Mouse (Mus musculus) heart, embryonic 12.5 days (tissue): ENCODE data around the gene Rxra. TPM values are rescaled to one million over a fixed set of nuclear protein-coding genes. Genes with fewer than 3 reads are reported as not detected.

Experiments used
- ATAC-seq: fragments of 200-750 bp; cut with Nextera tagmentation; 2 replicates; pipeline ENCODE4 v1.8.0; 2017; ENCODE audit warnings: moderate TSS enrichment, moderate library complexity; ENCODE audit not compliant: insufficient number of reproducible peaks, low FRiP score
- H3K27ac ChIP-seq: fragments of 300-500 bp; sonication (generic); 2 replicates; pipeline ENCODE4 v1.5.1; 2016; ENCODE audit warnings: mild to moderate bottlenecking, moderate library complexity; ENCODE audit not compliant: poor library complexity, severe bottlenecking
- H3K27me3 ChIP-seq: fragments of 300-500 bp; sonication (generic); replicated peaks from 2 replicates; pipeline ENCODE4 v1.6.1; 2016; ENCODE audit warnings: mild to moderate bottlenecking, moderate library complexity
- H3K36me3 ChIP-seq: fragments of 300-500 bp; sonication (generic); 2 replicates; pipeline ENCODE4 v1.6.1; 2016; ENCODE audit warnings: mild to moderate bottlenecking, moderate library complexity
- H3K4me1 ChIP-seq: fragments of 300-500 bp; sonication (generic); replicated peaks from 2 replicates; pipeline ENCODE4 v1.6.1; 2016; ENCODE audit warnings: mild to moderate bottlenecking
- H3K4me2 ChIP-seq: fragments of 300-500 bp; sonication (generic); 2 replicates; pipeline ENCODE4 v1.6.1; 2016; ENCODE audit warnings: mild to moderate bottlenecking, moderate library complexity
- H3K4me3 ChIP-seq: fragments of 300-500 bp; sonication (generic); 2 replicates; pipeline ENCODE4 v1.5.1; 2016; ENCODE audit warnings: mild to moderate bottlenecking
- H3K9ac ChIP-seq: fragments of 300-500 bp; sonication (generic); 2 replicates; pipeline ENCODE4 v1.6.1; 2016; ENCODE audit warnings: mild to moderate bottlenecking, moderate library complexity
- H3K9me3 ChIP-seq: fragments of 300-500 bp; sonication (generic); replicated peaks from 2 replicates; pipeline ENCODE4 v1.6.1; 2016; ENCODE audit warnings: mild to moderate bottlenecking, moderate library complexity
- WGBS: fragments of 180-500 bp; shearing (Covaris S2); methylation state at CpG from one replicate; pipeline ENCODE4 v1.1.7; 2016; 5-methylcytosine and 5-hydroxymethylcytosine counted together
- polyA plus RNA-seq: library from polyadenylated mRNA; unstranded; fragments of >200 nt; fragmentation: Nextera tagmentation; extraction: Ambion mirVana; gene quantifications from 2 replicates; pipeline ENCODE4 v1.2.1, GENCODE M21; 2016

Rxra gene
- polyA plus RNA-seq, 1 experiment from 2014 or later, result 7.8 TPM

DNA sequence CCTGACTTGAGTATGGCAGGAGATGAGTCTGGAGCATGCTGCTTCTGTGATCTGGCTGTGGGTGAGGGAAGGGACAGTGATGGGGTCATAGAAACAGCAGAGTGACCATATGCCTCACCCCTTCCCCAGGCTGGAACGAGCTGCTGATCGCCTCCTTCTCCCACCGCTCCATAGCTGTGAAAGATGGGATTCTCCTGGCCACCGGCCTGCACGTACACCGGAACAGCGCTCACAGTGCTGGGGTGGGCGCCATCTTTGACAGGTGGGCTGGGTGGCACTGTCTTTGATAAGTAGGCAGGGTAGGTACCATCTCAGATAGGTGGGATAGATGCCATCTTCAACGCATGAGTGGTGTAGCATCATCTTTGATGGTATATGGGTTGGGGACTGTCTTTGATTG, 77.9 kb downstream of the Rxra start:
- Histone ChIP-seq H3K4me2 (no peak overlapping the region), H3K36me3 (peaks cover 60% of the 10 kb centered on the region), H3K27me3 (peaks cover 36% of the 10 kb centered on the region), H3K4me1 (peaks cover 80% of the 10 kb centered on the region), H3K27ac (no peak overlapping the region), H3K4me3 (no peak overlapping the region), H3K9ac (no peak overlapping the region), H3K9me3 (no peaks in the 10 kb centered on the region)
- no peak for ATAC-seq
- WGBS, result 92% methylated on average over 9 of the region's 9 CpGs

GRCm38 (mm10) chr2:27755986-27756641, 79.9 kb downstream of the Rxra start:
- Histone ChIP-seq H3K9ac (no peak overlapping the region), H3K4me2 (no peak overlapping the region), H3K27ac (no peak overlapping the region), H3K4me1 (peaks cover 71% of the 10 kb centered on the region), H3K27me3 (peaks cover 53% of the 10 kb centered on the region), H3K9me3 (no peaks in the 10 kb centered on the region), H3K4me3 (no peak overlapping the region), H3K36me3 (peaks cover 69% of the 10 kb centered on the region)
- ATAC-seq, result no peak
- WGBS, result 65% methylated on average over 13 of the region's 13 CpGs

DNA sequence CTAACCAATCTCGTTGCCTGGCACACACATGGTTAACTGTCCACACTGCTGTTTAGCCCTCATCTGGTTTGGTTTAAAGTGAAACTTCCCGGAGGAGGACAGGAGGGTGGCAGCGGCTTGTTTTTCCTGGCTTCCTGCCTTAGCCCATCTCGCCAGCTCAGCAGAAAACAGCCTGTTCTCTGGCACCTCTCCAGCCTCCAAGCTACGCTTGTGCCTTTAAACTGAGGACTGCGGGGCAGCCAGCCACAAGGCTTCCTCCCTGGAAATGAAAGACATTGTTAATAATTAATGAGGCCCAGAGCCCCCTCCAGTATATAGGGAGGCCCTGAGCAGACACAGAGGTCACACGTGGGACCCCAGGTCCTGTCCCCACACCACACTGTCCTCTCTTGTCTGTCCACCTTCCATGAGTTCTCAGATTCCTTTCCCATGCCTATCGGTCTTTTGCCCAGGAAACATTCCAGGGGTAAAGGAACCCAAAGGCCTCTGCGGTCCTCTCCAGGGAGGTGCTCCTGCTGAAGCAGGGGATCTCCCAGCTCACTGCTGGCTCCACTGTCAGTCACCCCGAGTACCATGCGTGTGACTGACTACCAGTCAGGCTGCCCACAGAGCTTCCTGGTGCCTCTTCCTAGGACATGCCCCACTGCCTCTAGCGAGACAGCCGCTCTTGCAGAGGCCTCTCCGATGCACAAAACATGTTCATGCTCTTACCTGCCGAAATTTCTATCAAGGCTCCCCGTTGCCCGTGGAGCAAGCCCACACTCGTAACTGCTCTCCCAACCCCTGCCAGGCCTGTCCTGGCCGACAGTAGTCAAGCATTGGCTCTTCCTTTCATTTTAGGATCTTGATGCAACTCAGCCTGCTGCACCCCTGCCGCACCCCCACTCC, 82.4 kb downstream of the Rxra start:
- H3K4me1 ChIP-seq, result peaks cover 63% of the 10 kb centered on the region
- peak overlapping the region; percentile 78 for H3K27ac ChIP-seq
- WGBS, result 52% methylated on average over 20 of the region's 20 CpGs
- no peak overlapping the region for H3K9ac ChIP-seq
- 0 out of 2 replicates have a peak overlapping the region, but pooled peaks have one; percentile 6 for H3K4me2 ChIP-seq
- peak; percentile 51 for ATAC-seq
- H3K9me3 ChIP-seq, result no peaks in the 10 kb centered on the region
- no peak overlapping the region for H3K4me3 ChIP-seq
- H3K27me3 ChIP-seq, result peaks cover 55% of the 10 kb centered on the region
- H3K36me3 ChIP-seq, result peaks cover 65% of the 10 kb centered on the region

- WGBS, result 83% methylated on average over 14 of the region's 14 CpGs
- H3K9me3 ChIP-seq, result no peaks in the 10 kb centered on the region
- no peak overlapping the region for H3K9ac ChIP-seq
- H3K4me3 ChIP-seq, result no peak overlapping the region
- H3K36me3 ChIP-seq, result peaks cover 57% of the 10 kb centered on the region
- peaks cover 54% of the 10 kb centered on the region for H3K27me3 ChIP-seq
- 0 out of 2 replicates have a peak overlapping the region, but pooled peaks have one; percentile 78 for H3K27ac ChIP-seq
- H3K4me2 ChIP-seq, result no peak overlapping the region
- no peak for ATAC-seq
- peaks cover 67% of the 10 kb centered on the region for H3K4me1 ChIP-seq
Measured at GRCm38 (mm10) chr2:27759431-27759830, 83.2 kb downstream of the Rxra start.

- no peak overlapping the region for H3K9ac ChIP-seq
- no peaks in the 10 kb centered on the region for H3K9me3 ChIP-seq
- H3K27me3 ChIP-seq, result peaks cover 52% of the 10 kb centered on the region
- ATAC-seq, result no peak
- peaks cover 45% of the 10 kb centered on the region for H3K36me3 ChIP-seq
- no peak overlapping the region for H3K4me3 ChIP-seq
- H3K4me2 ChIP-seq, result no peak overlapping the region
- WGBS, result 91% methylated on average over 10 of the region's 10 CpGs
- H3K27ac ChIP-seq, result no peak overlapping the region
- H3K4me1 ChIP-seq, result peaks cover 55% of the 10 kb centered on the region
Measured at GRCm38 (mm10) chr2:27761260-27761995, 85.2 kb downstream of the Rxra start.

DNA sequence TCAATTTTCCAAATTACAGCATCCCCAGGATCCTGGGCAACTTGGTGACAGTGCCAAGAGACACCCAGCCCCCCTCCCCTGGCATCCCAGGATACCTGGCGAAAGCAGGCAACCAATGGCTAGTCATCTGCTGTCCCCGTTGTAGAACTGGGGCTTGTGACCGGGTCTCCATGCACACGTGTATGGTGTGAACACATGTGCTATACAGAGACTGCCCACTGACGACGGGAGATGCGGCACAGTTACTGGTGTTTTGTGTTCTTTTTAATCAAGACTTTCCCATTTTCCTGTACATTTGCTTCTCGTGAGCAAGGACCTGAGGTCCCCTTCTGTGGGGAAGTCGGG, 85.7 kb downstream of the Rxra start:
- Histone ChIP-seq H3K4me2 (no peak overlapping the region), H3K4me1 (peaks cover 49% of the 10 kb centered on the region), H3K27me3 (peaks cover 46% of the 10 kb centered on the region), H3K9ac (no peak overlapping the region), H3K27ac (no peak overlapping the region), H3K36me3 (peaks cover 39% of the 10 kb centered on the region), H3K9me3 (no peaks in the 10 kb centered on the region), H3K4me3 (no peak overlapping the region)
- WGBS, result 86% methylated on average over 9 of the region's 9 CpGs
- no peak for ATAC-seq

DNA sequence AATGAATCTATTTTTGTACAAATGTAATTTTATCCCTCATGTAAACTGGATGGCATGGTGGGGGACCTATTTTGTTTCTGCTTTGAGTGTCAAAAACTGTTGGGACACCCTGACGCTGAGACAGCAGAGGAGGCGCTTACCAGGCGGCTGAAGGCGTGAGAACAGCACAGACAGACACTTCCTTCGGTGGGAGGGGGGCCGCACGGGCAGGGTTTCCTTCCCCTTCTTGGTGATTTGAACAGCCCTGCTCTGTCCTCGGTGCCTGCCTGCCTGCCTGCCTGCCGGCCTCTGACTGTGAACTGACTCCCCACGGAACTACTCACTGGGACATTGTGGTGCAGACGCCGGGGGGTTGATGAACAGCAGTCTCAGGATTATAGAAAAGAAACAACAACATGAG, 86.3 kb downstream of the Rxra start:
- Histone ChIP-seq H3K4me2 (no peak overlapping the region), H3K9me3 (no peaks in the 10 kb centered on the region), H3K4me3 (no peak overlapping the region), H3K4me1 (peaks cover 46% of the 10 kb centered on the region), H3K36me3 (peaks cover 36% of the 10 kb centered on the region), H3K9ac (no peak overlapping the region), H3K27me3 (peaks cover 42% of the 10 kb centered on the region), H3K27ac (no peak overlapping the region)
- no peak for ATAC-seq
- whole genome bisulfite sequencing, result 45% methylated on average over 12 of the region's 12 CpGs

DNA sequence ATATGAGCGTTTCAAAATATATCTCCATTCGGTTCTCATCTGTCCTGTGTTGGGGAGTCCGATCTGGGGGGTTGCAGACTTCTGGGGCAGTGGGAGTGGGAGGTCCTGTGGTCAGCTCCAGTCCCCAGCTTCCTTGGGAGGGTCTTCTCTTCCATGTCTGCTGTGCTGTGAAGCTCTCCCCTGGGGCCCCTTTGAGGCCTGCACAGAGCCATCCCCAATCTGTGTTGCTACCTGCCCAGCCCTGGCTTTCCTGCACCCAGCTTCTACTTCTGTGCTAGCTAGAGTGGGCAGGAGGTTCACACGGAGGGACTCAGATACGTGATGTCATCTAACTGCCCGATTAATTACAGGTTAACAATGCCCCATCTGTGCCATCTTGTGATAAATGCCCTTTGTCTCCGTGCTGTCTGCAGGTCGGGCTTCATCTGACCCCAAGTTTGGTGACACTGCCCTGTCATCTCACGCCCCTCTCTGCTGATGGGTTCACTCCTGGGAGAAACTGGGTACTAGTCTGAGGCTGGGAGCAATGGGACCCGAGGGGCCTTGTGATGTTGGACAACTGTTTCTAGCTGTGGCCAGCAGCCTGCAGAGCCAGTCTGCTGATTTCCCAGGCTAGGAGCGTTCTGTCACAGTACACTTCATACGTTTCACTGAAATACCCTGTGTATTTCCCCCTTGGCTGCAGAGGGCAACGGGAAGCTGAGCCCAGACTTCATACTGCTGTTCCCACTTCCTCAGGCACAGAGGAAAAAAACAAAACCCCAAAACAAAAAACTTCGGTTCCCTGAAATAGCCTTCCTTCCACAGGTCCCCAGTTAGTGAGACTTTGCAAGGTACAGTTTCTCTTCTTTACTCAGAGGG, 86.9 kb downstream of the Rxra start:
- H3K27ac ChIP-seq, result no peak overlapping the region
- H3K9ac ChIP-seq, result no peak overlapping the region
- H3K36me3 ChIP-seq, result peaks cover 31% of the 10 kb centered on the region
- H3K4me3 ChIP-seq, result no peak overlapping the region
- H3K4me2 ChIP-seq, result no peak overlapping the region
- H3K9me3 ChIP-seq, result no peaks in the 10 kb centered on the region
- no peak for ATAC-seq
- H3K27me3 ChIP-seq, result peaks cover 38% of the 10 kb centered on the region
- H3K4me1 ChIP-seq, result peaks cover 44% of the 10 kb centered on the region
- WGBS, result 72% methylated on average over 14 of the region's 14 CpGs

GRCm38 (mm10) chr2:27764256-27764936, 88.2 kb downstream of the Rxra start:
- H3K9me3 ChIP-seq, result no peaks in the 10 kb centered on the region
- ATAC-seq, result peak; percentile 13; the same call in 1 of the 2 replicates
- WGBS, result 26% methylated on average over 6 of the region's 6 CpGs
- peaks cover 34% of the 10 kb centered on the region for H3K4me1 ChIP-seq
- no peak overlapping the region for H3K9ac ChIP-seq
- H3K36me3 ChIP-seq, result peaks cover 26% of the 10 kb centered on the region
- H3K27me3 ChIP-seq, result peaks cover 38% of the 10 kb centered on the region
- H3K27ac ChIP-seq, result no peak overlapping the region
- H3K4me2 ChIP-seq, result no peak overlapping the region
- H3K4me3 ChIP-seq, result no peak overlapping the region

- Histone ChIP-seq H3K4me1 (peaks cover 32% of the 10 kb centered on the region), H3K4me2 (no peak overlapping the region), H3K9ac (no peak overlapping the region), H3K27ac (no peak overlapping the region), H3K27me3 (peaks cover 33% of the 10 kb centered on the region), H3K9me3 (no peaks in the 10 kb centered on the region), H3K4me3 (no peak overlapping the region), H3K36me3 (peaks cover 21% of the 10 kb centered on the region)
- 31% methylated on average over 3 of the region's 3 CpGs for WGBS
- ATAC-seq, result peak; percentile 58
Measured at GRCm38 (mm10) chr2:27764937-27765319, 88.7 kb downstream of the Rxra start.
